Mouse (Mus musculus) adrenal gland (tissue): ENCODE measurements around the gene Ube2m.

Experiments
- intact Hi-C: fragments of 180-260 bp; cut with DNase I; formaldehyde crosslinking; loops from one replicate; pipeline ENCODE4 v1.15.1; 2025

Ube2m gene

GRCm38 (mm10) chr7:13034148-13034977 is 3.7 kb downstream of the Ube2m start, which contains the start of gene Chmp2a:
TSS of gene Chmp2a (minus strand) at chr7:13034807.
- intact Hi-C loops = no loop called here

GRCm38 (mm10) chr7:13033451-13034147 is 4.5 kb downstream of the Ube2m start:
- intact Hi-C loops = no loop called here

- intact Hi-C loops = no loop called here
Measured at GRCm38 (mm10) chr7:13032541-13032940, 5.5 kb downstream of the Ube2m start.

- intact Hi-C loops = no loop called here
Measured at GRCm38 (mm10) chr7:13031983-13032382, 6.1 kb downstream of the Ube2m start.

GRCm38 (mm10) chr7:13031069-13031468 is 7.0 kb downstream of the Ube2m start:
- intact Hi-C loops = no loop called here

GRCm38 (mm10) chr7:13028986-13029385 is 9.1 kb downstream of the Ube2m start:
- intact Hi-C loops = no loop called here

- intact Hi-C loops = no loop called here
Measured at GRCm38 (mm10) chr7:13025511-13026112, 12.5 kb downstream of the Ube2m start.

GRCm38 (mm10) chr7:13024805-13025204 is 13.3 kb downstream of the Ube2m start:
- intact Hi-C loops = no loop called here

GRCm38 (mm10) chr7:13023928-13024731 is 13.9 kb downstream of the Ube2m start:
- intact Hi-C loops = no loop called here

GRCm38 (mm10) chr7:13022773-13023535 is 15.1 kb downstream of the Ube2m start:
- intact Hi-C loops = no loop called here

GRCm38 (mm10) chr7:13015217-13015616 is 22.9 kb downstream of the Ube2m start:
- intact Hi-C loops = no loop called here

- intact Hi-C loops = no loop called here
Measured at GRCm38 (mm10) chr7:13014275-13014839, 23.7 kb downstream of the Ube2m start.

GRCm38 (mm10) chr7:13013671-13014070 is 24.4 kb downstream of the Ube2m start:
- intact Hi-C loops = no loop called here

DNA sequence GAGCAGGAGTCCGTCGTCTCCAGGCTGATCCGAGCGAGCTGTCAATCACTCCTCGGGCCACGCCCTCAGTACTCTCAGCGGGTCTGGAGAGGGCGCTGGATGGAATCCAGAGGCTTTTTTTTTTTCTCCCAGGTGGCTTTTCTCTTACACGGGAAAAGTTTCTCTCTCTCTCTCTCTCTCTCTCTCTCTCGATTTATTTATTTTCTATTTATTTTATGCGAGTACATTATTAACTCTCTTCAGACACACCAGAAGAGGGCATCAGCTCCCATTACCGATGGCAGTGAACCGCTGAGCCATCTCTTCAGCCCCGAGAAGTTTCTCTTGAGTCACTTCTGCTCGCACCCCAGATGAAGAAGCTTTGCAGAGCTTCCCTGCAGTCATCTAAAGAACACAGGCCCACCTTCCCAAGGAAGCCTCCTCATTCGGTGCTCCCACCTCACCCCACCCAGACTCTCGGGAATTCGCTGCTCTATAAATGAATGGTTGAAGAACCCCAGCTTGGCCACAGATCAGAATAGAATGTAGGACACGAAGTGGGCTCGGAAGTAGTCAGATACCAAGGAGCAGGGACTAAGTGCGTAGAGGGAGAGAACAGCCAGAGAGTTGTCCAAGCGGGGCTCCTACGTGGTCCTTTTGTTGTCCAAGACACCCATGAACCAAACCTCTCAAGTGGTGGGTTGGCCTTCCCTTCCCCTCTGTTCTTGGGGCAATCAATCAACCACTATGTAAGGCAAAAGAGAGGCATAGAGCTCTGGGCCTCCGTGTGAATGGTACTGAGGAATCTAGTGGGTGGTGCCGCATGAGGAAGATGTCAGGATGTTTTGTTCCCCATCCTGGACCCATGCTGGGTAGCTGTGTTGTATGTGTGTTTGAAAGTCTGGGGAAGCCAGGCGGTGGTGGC is 27.8 kb downstream of the Ube2m start, which contains the start of gene Zbtb45:
Gene Zbtb45 (minus strand): TSS at position 30 of the 904 bp plus-strand sequence.
- intact Hi-C loops = no loop called here

DNA sequence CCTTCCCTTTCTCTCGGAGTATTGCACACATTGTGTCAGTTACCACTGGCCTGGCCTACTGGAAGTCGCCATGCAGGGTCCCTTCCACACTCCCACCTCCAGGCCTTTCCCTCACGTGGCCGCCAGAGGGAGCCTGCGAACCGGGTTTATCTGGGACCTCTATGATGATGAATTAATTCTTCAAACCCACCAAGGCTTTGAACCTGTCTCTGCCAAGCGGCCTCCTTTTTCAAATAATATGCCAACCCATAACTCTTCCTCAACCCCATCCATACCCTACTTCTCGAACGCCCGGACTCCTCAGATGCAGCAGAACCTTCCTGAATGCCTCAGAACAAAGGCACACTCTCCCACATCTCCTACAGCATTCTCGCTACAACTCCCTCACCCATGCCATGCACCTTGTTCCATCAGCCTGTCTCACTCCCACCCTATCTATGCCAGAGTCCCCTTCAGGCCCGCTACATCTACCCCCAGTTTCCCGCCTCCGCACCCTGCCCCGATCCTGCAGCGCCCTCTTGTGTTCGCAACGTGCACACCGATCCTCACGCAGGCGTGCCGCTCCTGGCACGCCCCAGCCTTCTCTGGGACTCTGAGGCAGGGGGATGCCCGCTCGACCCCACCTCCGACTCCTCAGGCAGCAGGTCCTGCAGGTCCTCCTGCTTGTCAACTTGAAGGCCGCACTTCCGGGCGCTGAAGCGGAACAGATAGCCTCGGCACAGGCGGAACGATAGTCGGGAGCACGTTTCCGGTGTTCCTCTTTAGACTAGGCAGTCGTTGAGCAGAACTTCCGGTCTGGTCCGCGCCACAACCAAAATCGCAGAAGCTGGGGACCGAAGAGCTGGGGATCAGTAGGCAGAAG is 28.7 kb downstream of the Ube2m start:
- intact Hi-C loops = loop anchor here (2.0 to 5.0 kb wide), 2 partner anchors 37 to 97 kb away; no protein-coding TSS in a partner anchor

GRCm38 (mm10) chr7:13007341-13008092 is 30.6 kb downstream of the Ube2m start:
- intact Hi-C loops = loop anchor here (2.0 to 5.0 kb wide), 2 partner anchors 39 to 95 kb away; no protein-coding TSS in a partner anchor

GRCm38 (mm10) chr7:13006531-13006930 is 31.5 kb downstream of the Ube2m start:
- intact Hi-C loops = loop anchor here (5.0 kb wide), 1 partner anchor 94 kb away; no protein-coding TSS in a partner anchor
